Mouse (Mus musculus) left cerebral cortex, adult 11 months (tissue): ENCODE measurements at regions not wholly inside any gene's neighbourhood (a gene's known extent, or its start where the extent isn't known, plus 50 kb on each side); places are given as distances from the start of the nearest gene placed in this dataset.

Experiments
- DNase-seq: peaks from one replicate; pipeline ENCODE4 v3.0.0; 2022; ENCODE audit warnings: low spot score

GRCm38 (mm10) chr16:63319602-63320001 lies 465.5 kb downstream of the Pros1 start:
- DNase-seq = no peak

GRCm38 (mm10) chr16:63351511-63352125 lies 497.5 kb downstream of the Pros1 start:
- no peak for DNase-seq

GRCm38 (mm10) chr16:63369868-63370267 lies 494.1 kb downstream of the Epha3 start:
- no peak for DNase-seq

- DNase-seq = no peak
Measured at GRCm38 (mm10) chr16:63371275-63371674, 492.7 kb downstream of the Epha3 start.

GRCm38 (mm10) chr16:63404976-63405375 lies 459.0 kb downstream of the Epha3 start:
- DNase-seq = no peak

GRCm38 (mm10) chr16:63412656-63413055 lies 451.3 kb downstream of the Epha3 start:
- DNase-seq = no peak

GRCm38 (mm10) chr16:63452301-63452700 lies 411.7 kb downstream of the Epha3 start:
- no peak for DNase-seq

- DNase-seq = no peak
Measured at GRCm38 (mm10) chr16:63466615-63467014, 397.4 kb downstream of the Epha3 start.

- no peak for DNase-seq
Measured at GRCm38 (mm10) chr16:63468851-63469250, 395.1 kb downstream of the Epha3 start.
